Mouse (Mus musculus) right cerebral cortex, adult 2 months (tissue): ENCODE results near the gene Itih2.

ENCODE experiments used
- DNase-seq, 2 experiments: peaks; one replicate each; pipeline ENCODE4 v3.0.0; 2021 to 2022; ENCODE audit warnings: low spot score in 2 of 2

Gene Itih2

DNA sequence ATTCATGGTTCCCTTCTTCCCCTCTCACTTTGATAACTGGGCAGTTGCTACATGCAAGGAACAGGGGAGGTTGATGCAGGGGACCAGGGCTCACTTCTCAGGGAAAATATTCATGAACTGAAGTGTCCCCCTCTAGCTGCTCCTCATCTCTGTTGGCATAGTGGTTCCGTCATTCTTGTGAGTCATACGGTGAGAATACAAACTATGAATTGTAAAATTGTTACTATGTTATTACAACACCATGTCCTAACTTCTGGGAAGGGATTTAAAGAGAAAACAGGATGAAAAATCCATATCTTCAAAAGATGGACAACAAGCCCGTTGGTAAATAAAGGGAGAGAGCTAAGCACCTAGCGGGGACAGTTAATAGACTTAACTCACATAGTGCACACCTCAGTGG is at the start of gene Itih2:
Gene Itih2 (minus strand): TSS at position 101 of the 400 bp plus-strand sequence.
- no peak for DNase-seq

DNA sequence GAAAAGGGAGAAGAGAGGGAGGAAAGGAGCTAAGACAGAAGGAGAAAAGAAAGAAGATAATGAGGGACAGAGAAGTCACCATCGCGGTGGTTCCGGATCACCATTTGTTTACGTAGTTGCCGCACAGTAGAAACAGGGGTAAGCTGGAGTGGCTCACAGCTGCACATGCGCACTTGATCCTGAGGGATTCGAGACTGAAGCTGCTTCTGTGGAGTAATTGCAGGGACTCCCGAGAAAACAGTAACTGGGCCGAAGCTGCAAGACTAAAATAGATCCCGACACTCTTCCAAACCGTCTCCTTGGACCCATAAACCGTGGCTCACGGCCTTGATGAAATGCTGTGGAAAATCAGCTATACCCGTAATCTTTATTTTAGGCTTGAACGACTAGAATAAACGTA is 38.8 kb upstream of the Itih2 start:
- no peak for DNase-seq

GRCm38 (mm10) chr2:10168016-10168415 is 36.8 kb upstream of the Itih2 start:
- DNase-seq, result no peak

DNA sequence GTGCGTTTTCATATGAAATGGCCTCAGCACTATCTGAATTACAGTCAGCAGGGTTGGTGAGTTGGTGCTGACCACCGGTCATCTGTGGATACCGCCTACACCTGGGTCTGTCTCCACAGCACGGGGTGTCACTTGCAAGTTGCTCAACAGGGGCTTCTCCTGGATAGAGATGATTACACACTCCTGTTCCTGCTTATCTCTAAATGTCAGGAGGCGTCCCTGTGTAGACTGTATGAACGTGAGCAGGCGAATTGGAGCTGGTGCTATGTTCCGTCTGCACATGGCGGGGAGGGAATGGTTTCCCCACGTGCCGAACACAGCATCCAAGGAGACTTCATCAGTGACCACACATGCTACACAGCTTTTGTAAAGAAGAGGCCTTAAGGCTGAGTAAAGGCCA is 36.1 kb upstream of the Itih2 start:
- no peak for DNase-seq

DNA sequence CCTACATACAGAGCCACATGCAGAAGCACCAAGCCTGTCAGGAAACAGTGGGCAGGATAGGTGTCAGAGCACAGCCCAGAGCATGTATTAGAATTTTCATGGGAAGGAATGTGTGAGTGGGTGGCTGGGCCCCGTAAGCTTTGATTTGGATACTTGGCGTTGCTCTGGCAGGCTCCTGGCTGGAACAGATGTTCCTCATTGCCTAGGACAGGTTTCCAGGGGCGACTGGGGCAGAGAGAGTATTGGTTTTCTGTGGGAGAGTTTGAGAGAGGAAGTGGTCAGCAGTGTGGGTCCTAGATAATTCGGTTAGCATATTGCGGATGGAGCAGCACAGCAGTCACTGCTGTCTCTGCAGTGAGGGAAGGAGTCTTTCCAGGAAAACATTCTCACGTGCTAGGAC is 35.4 kb upstream of the Itih2 start:
- DNase-seq, result no peak

GRCm38 (mm10) chr2:10162011-10162410 is 30.8 kb upstream of the Itih2 start:
- DNase-seq, result no peak

- DNase-seq, result no peak
Observed at GRCm38 (mm10) chr2:10157184-10157583, 26.0 kb upstream of the Itih2 start.

DNA sequence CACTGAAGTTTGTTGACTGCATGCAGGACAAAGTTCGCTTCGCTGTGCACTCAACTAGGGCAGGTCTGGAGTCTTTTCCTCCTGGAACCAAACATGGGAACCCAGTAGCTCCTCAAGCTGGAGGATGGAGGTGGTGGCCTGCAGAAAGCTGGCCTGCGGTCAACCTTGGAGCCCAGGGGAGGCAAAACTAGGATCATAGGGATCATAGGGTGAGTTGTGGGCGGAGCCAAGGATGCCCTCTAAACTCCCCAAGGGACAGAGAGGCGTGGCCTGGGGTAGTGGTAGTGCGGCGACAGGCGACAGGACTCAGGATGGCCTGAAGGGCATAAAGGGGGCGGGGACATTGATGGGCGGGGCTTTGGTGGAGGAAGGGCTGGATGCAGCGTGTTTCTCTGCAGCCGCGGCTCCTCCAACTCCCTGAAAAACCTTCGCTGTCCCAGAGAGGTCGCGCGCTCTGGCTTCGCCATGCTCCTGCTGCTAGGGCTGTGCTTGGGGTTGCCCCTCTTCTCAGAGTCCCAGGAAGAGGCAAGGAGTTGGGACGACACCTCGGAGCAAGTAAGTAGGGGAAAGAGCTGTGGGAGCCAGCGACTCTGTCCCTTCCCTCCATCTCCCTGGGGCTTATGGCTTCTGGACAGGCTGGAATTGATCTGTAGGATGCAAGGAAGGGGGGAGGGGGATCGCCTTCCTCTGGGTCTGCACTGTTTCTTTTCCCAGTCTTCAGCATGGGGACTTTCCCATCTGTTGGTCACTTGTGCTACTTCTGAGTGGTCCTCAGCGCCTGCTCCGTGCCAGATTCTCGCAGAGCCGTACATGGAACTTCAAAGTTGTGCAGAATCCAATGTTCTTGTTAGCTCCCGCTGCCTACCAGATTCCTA is 22.2 kb upstream of the Itih2 start, which contains the start of gene Itih5:
Gene Itih5 (plus strand): TSS at position 371 of the 875 bp plus-strand sequence.
- DNase-seq, result no peak

GRCm38 (mm10) chr2:10152590-10152989 is 21.4 kb upstream of the Itih2 start:
- DNase-seq, result no peak

DNA sequence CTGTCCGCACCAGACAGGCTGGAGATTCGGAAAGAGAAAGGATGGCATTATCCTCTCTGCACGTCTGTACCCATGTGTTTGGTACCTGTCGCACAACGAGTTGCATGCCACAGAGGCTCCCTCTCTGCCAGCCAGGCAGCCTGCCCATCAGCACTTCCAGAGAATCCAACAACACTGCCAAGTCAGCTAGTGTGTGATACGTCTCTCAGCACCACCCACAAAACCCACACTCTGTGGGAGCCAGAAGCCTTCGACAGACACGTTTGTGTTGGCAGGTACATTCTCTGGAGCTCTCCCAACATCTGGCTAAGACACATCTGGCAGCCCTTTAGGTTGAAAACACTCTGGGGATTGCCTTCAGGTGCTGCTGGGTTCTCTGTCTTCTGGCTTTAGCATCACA is 16.0 kb upstream of the Itih2 start:
- peak; percentile 13 to 43 for DNase-seq

DNA sequence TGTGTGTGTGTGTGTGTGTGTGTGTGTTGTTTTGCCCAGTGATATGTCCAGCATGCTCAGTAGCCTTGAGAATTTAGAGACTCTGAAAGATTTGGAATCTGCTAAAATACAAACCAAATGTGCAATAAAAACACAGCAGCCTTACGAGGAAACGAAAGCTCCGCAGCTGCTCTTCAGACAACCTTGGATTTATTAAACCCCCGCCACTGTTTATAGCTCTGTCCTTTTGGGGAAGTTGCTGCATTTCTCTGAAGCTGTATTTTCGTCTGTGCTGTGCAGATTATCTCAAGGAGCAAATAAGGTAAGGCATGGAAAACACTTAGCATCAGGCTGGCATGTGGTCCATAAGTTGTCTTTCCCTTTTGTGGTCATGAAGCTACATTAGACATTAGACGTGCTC is 14.3 kb upstream of the Itih2 start:
- no peak for DNase-seq

DNA sequence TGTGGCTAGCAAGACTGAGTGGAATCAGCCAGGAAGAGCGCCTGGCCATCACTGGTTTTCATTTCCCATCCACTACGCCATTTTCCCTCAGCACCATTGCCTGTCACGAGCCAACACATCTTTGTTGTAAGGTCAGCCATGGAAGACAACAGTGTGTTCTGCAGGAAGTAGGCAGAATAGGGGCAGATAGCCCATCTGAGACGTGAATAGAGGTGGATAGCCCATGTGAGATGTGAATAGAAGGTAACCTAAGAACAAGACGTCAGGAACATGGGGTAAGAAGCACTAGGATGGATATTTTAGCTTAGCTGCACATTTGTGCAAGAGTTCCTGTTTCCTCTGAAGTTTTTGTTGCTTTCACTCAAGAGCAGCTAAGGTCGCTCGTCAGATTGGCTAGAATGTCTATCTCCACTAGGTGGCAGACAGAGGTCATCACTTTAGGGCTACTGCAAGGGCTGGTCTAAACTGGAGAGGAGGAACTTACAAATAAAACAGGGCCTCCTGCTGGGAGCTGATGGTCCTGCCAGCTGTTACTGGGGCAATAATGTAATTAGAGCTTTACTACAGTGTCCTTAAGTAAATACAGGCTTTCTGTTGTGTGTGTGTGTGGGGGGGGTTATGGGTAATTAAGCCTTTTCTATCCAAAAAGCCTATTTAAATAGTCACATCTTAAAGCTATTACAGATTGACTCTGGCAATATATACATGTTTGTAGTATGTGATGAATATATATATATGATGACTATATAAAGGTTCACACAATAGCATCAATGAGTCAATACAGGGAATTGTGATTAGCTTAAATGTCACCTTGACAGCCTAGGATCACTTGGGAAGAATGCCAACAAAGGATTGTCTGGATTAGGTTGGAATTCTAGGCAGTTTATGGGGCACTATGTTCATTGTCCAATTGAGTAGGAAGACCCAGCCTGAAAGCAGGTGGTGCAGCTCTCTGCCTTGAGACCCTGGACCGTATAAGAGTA is 11.6 kb upstream of the Itih2 start:
- DNase-seq, result peak; percentile 44 to 50

DNA sequence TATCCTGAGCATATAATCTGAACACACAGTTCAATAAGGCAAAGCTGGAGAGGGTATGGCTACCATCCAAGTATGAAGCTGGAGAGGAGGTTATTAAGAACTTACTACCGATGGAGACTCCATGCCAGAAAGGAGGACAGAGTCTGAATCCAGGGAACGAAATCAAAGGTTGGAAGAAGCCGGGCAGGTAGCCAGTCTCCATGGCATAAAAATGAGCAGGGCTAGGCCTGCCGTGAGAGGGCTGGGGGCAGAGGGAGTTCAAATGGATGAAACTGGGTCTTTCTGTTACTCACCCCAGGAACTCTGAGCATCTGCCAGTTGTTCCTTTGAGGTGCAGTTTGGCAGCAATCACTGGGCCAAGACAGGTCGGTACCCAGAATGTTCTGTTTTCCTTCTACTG is 9.3 kb upstream of the Itih2 start:
- no peak for DNase-seq

GRCm38 (mm10) chr2:10137320-10137719 is 6.1 kb upstream of the Itih2 start:
- no peak for DNase-seq

- DNase-seq, result no peak
Observed at GRCm38 (mm10) chr2:10133941-10134340, 2.7 kb upstream of the Itih2 start.

DNA sequence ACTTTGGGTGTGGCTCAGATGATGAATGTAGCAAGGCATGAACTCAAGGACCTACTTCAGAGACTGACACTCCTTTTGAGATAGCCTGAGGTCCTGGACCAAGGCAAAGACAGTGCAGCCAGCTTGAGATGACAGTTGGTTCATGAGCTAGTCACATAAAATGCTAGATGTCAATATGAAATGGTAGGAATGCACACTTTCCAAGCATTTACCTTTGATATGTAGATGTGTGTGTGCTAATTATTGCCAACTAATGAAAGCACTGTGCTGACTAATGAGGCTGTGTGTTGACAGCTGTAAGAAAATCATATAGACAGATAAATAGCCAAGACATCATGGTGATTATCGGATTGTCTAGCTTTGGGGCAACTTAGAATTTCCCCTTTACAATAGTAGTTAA is 932 bp upstream of the Itih2 start:
- DNase-seq, result no peak

DNA sequence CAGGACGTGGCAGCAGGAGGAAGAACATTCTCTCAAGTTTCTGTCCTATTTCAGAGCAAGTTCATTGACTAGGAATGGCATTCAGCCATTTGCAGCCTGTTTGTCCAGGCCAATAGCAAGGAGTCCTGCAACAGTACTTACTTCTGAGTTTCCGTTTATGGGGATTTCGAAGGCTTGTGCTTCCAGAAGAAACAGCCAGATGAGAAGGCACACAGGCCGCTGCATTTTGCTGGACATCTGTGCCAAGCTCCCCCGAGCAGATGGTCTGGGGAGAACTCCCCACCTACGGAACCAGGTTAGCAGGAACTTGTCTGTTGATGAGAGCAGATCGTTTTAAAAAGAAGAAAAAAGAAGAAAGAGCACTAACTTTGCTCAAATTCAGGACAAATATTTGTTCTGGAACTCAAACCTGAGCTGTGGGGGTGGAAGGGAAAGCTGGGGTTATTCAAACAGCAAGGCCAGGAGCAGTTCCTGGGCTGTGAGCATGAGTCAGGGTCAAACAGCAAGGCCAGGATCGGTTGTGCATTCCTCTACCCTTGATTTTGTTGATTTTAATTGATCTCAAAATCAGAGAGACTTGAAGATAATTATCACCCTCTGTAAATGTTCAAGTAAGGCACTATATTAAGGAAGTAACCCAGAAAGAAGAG is 730 bp downstream of the Itih2 start:
- DNase-seq, result peak; percentile 48 to 51

GRCm38 (mm10) chr2:10128571-10128970 is 2.6 kb downstream of the Itih2 start:
- no peak for DNase-seq

DNA sequence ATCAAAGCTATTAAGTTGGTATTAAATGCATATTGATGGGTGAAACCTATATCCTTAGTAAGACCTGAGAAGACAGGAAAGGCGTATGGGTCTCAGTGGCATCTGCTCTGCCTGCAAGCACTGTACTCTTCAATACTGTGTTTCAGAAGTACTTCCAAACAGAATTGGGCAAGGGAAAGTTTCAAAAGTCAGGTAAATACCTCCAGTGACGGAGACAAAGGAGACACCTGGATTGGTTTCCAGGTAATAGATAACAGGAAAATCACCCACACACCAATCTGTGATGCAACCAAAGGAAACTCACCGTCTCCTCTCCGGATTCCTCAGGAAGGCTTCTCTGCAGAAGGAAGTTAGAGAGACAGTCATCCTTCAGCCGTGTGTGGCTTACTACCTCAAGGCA is 3.7 kb downstream of the Itih2 start:
- DNase-seq, result no peak

DNA sequence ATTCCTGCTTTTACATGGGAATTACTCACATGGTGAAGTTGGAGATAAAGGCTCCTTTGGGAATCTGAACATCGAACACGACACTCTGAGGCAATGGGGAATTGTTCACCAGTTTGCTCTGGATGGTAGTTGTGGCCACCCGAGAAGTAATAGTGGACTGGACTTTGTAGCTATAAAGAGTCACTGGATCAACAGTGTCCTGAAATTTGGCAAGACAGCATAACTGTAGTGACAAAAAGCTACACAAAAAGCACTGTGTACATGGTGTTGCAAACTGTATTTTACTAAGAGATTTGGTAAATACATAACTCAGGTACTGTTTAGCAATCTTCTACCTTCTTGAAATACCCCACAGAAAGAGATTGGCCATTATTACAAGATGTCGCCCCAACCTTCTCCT is 5.1 kb downstream of the Itih2 start:
- DNase-seq, result no peak

- DNase-seq, result no peak
Observed at GRCm38 (mm10) chr2:10121826-10122225, 9.4 kb downstream of the Itih2 start.

DNA sequence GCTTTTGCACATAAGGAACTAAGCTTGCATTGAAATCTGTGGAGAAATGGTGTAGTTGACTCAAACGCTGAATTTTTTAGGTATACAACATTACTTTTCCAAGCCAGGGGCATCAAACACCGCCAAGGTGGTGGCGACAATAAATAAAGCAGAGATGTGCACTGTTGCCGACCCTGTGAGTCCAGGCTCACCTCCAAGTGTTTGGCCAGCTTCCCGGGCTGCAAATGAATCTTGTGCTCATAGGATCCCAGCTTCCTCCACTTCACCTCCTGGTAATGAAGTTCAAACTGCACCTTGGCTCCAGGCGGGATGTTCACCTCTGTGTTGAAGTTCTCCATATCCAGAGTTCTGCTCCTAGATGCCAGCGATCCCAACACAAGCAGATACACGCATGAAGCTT is 11.9 kb downstream of the Itih2 start:
- DNase-seq, result no peak
